Mouse (Mus musculus): ENCODE results near the gene Pygo1.

Gene Pygo1

GRCm38 (mm10) chr9:72991420-72991819 is 66.0 kb downstream of the Pygo1 start:
- DNase-seq (ENCODE audit: low spot score in 2 of 2) = no peak

GRCm38 (mm10) chr9:72992576-72992975 is 67.1 kb downstream of the Pygo1 start:
- no peak for DNase-seq (ENCODE audit: low spot score in 2 of 2)

GRCm38 (mm10) chr9:72996167-72996566 is 70.7 kb downstream of the Pygo1 start:
- DNase-seq (ENCODE audit: low spot score in 2 of 2) = no peak

GRCm38 (mm10) chr9:72996806-72997205 is 71.4 kb downstream of the Pygo1 start:
- no peak for DNase-seq (ENCODE audit: low spot score in 2 of 2)

- no peak for DNase-seq (ENCODE audit: low spot score in 2 of 2)
These were observed 75.0 kb downstream of the Pygo1 start for GRCm38 (mm10) chr9:73000487-73000886.

- no peak for DNase-seq (ENCODE audit: low spot score in 2 of 2)
These were observed 76.0 kb downstream of the Pygo1 start for GRCm38 (mm10) chr9:73001314-73002011.

Measured in cerebellum, postnatal 4 days (tissue).